Mouse (Mus musculus) heart, adult 2 months (tissue): ENCODE results near the gene Sh3kbp1.

Source experiments
- CTCF ChIP-seq: fragments of 200-600 bp; IDR thresholded peaks from 2 replicates; pipeline ENCODE4 v1.8.1; 2022; ENCODE audit warnings: antibody characterized with exemption, mild to moderate bottlenecking, moderate library complexity
- POLR2A ChIP-seq: fragments of 200-500 bp; IDR thresholded peaks from 2 replicates; pipeline ENCODE4 v1.6.1; 2011; ENCODE audit warnings: mild to moderate bottlenecking, low read depth, low read length, control low read depth; ENCODE audit not compliant: insufficient read depth

GRCm38 (mm10) chrX:159769773-159770172 lies 142.7 kb downstream of the Sh3kbp1 start:
- TF ChIP-seq CTCF: no peak
- no peak for TF ChIP-seq POLR2A
